Mouse (Mus musculus): Measurements from ENCODE around the gene Emx2. TPM values are rescaled to one million over a fixed set of nuclear protein-coding genes. Genes with fewer than 3 reads are reported as not detected.

The Emx2 gene
- polyA plus RNA-seq, 1 experiment from 2014 or later, result not detected

- H3K27ac ChIP-seq (ENCODE audit: low read depth, low read length), result no peak overlapping the region
- peak; percentile 95 for TF ChIP-seq CTCF (IDR thresholded peaks at IDR 0.05; ENCODE audit: low read depth)
- H3K9ac ChIP-seq (ENCODE audit: low read depth, low read length), result no peak overlapping the region
- H3K4me1 ChIP-seq (replicated peaks; ENCODE audit: control insufficient read depth, insufficient read depth, low read length), result no peaks in the 10 kb centered on the region
- H3K36me3 ChIP-seq (ENCODE audit: control insufficient read depth, insufficient read depth), result no peaks in the 10 kb centered on the region
- no peak overlapping the region for H3K4me3 ChIP-seq (ENCODE audit: low read depth, low read length)
- peak; percentile 45; the same call in 1 of the 2 replicates for ATAC-seq
- H3K9me3 ChIP-seq (ENCODE audit: control insufficient read depth), result no peaks in the 10 kb centered on the region
- H3K4me2 ChIP-seq (replicated peaks; ENCODE audit: low read depth), result no peak overlapping the region
- peaks cover 98% of the 10 kb centered on the region for H3K27me3 ChIP-seq (replicated peaks; ENCODE audit: control insufficient read depth, insufficient read depth, low read length)
- WGBS, result 1% methylated on average over 18 of the region's 18 CpGs
These were observed 4.0 kb upstream of the Emx2 start for GRCm38 (mm10) chr19:59454196-59454595.

- no peak for ATAC-seq
- H3K27ac ChIP-seq (ENCODE audit: low read depth, low read length), result no peak overlapping the region
- no peaks in the 10 kb centered on the region for H3K4me1 ChIP-seq (replicated peaks; ENCODE audit: control insufficient read depth, insufficient read depth, low read length)
- H3K9me3 ChIP-seq (ENCODE audit: control insufficient read depth), result no peaks in the 10 kb centered on the region
- peaks cover 98% of the 10 kb centered on the region for H3K27me3 ChIP-seq (replicated peaks; ENCODE audit: control insufficient read depth, insufficient read depth, low read length)
- H3K36me3 ChIP-seq (ENCODE audit: control insufficient read depth, insufficient read depth), result no peaks in the 10 kb centered on the region
- no peak overlapping the region for H3K9ac ChIP-seq (ENCODE audit: low read depth, low read length)
- TF ChIP-seq CTCF (IDR thresholded peaks at IDR 0.05; ENCODE audit: low read depth), result peak; percentile 55
- no peak overlapping the region for H3K4me2 ChIP-seq (replicated peaks; ENCODE audit: low read depth)
- H3K4me3 ChIP-seq (ENCODE audit: low read depth, low read length), result no peak overlapping the region
- WGBS, result 7% methylated on average over 7 of the region's 7 CpGs
These were observed 2.5 kb upstream of the Emx2 start for GRCm38 (mm10) chr19:59455671-59456070.

- no peak overlapping the region for H3K4me3 ChIP-seq (ENCODE audit: low read depth, low read length)
- ATAC-seq, result no peak
- H3K4me2 ChIP-seq (replicated peaks; ENCODE audit: low read depth), result no peak overlapping the region
- peaks cover 98% of the 10 kb centered on the region for H3K27me3 ChIP-seq (replicated peaks; ENCODE audit: control insufficient read depth, insufficient read depth, low read length)
- H3K9ac ChIP-seq (ENCODE audit: low read depth, low read length), result no peak overlapping the region
- H3K27ac ChIP-seq (ENCODE audit: low read depth, low read length), result no peak overlapping the region
- no peak for TF ChIP-seq CTCF (IDR thresholded peaks at IDR 0.05; ENCODE audit: low read depth)
- no peaks in the 10 kb centered on the region for H3K4me1 ChIP-seq (replicated peaks; ENCODE audit: control insufficient read depth, insufficient read depth, low read length)
- WGBS, result 3% methylated on average over 23 of the region's 23 CpGs
- H3K36me3 ChIP-seq (ENCODE audit: control insufficient read depth, insufficient read depth), result no peaks in the 10 kb centered on the region
- no peaks in the 10 kb centered on the region for H3K9me3 ChIP-seq (ENCODE audit: control insufficient read depth)
These were observed 894 bp upstream of the Emx2 start for GRCm38 (mm10) chr19:59457011-59457945.

GRCm38 (mm10) chr19:59458743-59459135, 567 bp downstream of the Emx2 start:
- Histone ChIP-seq H3K36me3 (ENCODE audit: control insufficient read depth, insufficient read depth) (no peaks in the 10 kb centered on the region), H3K27me3 (replicated peaks; ENCODE audit: control insufficient read depth, insufficient read depth, low read length) (peaks cover 98% of the 10 kb centered on the region), H3K4me2 (replicated peaks; ENCODE audit: low read depth) (peak overlapping the region; percentile 55), H3K27ac (ENCODE audit: low read depth, low read length) (no peak overlapping the region), H3K4me3 (ENCODE audit: low read depth, low read length) (peak overlapping the region; percentile 36), H3K4me1 (replicated peaks; ENCODE audit: control insufficient read depth, insufficient read depth, low read length) (no peaks in the 10 kb centered on the region), H3K9me3 (ENCODE audit: control insufficient read depth) (no peaks in the 10 kb centered on the region), H3K9ac (ENCODE audit: low read depth, low read length) (no peak overlapping the region)
- 2% methylated on average over 15 of the region's 15 CpGs for WGBS
- TF ChIP-seq CTCF (IDR thresholded peaks at IDR 0.05; ENCODE audit: low read depth), result no peak
- ATAC-seq, result no peak

- Histone ChIP-seq H3K9me3 (ENCODE audit: control insufficient read depth) (no peaks in the 10 kb centered on the region), H3K4me1 (replicated peaks; ENCODE audit: control insufficient read depth, insufficient read depth, low read length) (no peaks in the 10 kb centered on the region), H3K27me3 (replicated peaks; ENCODE audit: control insufficient read depth, insufficient read depth, low read length) (peaks cover 98% of the 10 kb centered on the region), H3K4me3 (ENCODE audit: low read depth, low read length) (peak overlapping the region; percentile 36), H3K9ac (ENCODE audit: low read depth, low read length) (no peak overlapping the region), H3K27ac (ENCODE audit: low read depth, low read length) (no peak overlapping the region), H3K4me2 (replicated peaks; ENCODE audit: low read depth) (peak overlapping the region; percentile 55), H3K36me3 (ENCODE audit: control insufficient read depth, insufficient read depth) (no peaks in the 10 kb centered on the region)
- ATAC-seq, result peak; percentile 12; the same call in 1 of the 2 replicates
- TF ChIP-seq CTCF (IDR thresholded peaks at IDR 0.05; ENCODE audit: low read depth), result peak; percentile 13; the same call in 1 of the 2 replicates
- WGBS, result under 1% methylated on average over 74 of the region's 75 CpGs
These were observed 1.1 kb downstream of the Emx2 start for GRCm38 (mm10) chr19:59459158-59459781.

GRCm38 (mm10) chr19:59459811-59460241, 1.7 kb downstream of the Emx2 start:
- peaks cover 97% of the 10 kb centered on the region for H3K27me3 ChIP-seq (replicated peaks; ENCODE audit: control insufficient read depth, insufficient read depth, low read length)
- WGBS, result under 1% methylated on average over 19 of the region's 19 CpGs
- ATAC-seq, result no peak
- no peaks in the 10 kb centered on the region for H3K4me1 ChIP-seq (replicated peaks; ENCODE audit: control insufficient read depth, insufficient read depth, low read length)
- no peak for TF ChIP-seq CTCF (IDR thresholded peaks at IDR 0.05; ENCODE audit: low read depth)
- H3K36me3 ChIP-seq (ENCODE audit: control insufficient read depth, insufficient read depth), result no peaks in the 10 kb centered on the region
- no peaks in the 10 kb centered on the region for H3K9me3 ChIP-seq (ENCODE audit: control insufficient read depth)
- H3K9ac ChIP-seq (ENCODE audit: low read depth, low read length), result no peak overlapping the region
- H3K4me3 ChIP-seq (ENCODE audit: low read depth, low read length), result peak overlapping the region; percentile 36
- H3K27ac ChIP-seq (ENCODE audit: low read depth, low read length), result no peak overlapping the region
- H3K4me2 ChIP-seq (replicated peaks; ENCODE audit: low read depth), result peak overlapping the region; percentile 55

All from intestine, postnatal 0 days (tissue).